Mouse (Mus musculus): ENCODE measurements around the gene Ccdc27. TPM values are rescaled to one million over a fixed set of nuclear protein-coding genes. Genes with fewer than 3 reads are reported as not detected.

Gene Ccdc27
- polyA plus RNA-seq, 1 experiment from 2014 or later: not detected

- WGBS: 2% methylated on average over 33 of the region's 33 CpGs
- H3K4me1 ChIP-seq: peaks cover 50% of the 10 kb centered on the region
Observed at GRCm38 (mm10) chr4:154025641-154026440, 16.6 kb downstream of the Ccdc27 start, which contains the start of gene Smim1. TSS of gene Smim1 (minus strand) at chr4:154026230.

GRCm38 (mm10) chr4:154024729-154025521 lies 17.6 kb downstream of the Ccdc27 start:
- Histone ChIP-seq H3K4me1 (peaks cover 50% of the 10 kb centered on the region), H3K27me3 (replicated peaks) (peaks cover 13% of the 10 kb centered on the region; the same call in 1 of the 2 replicates), H3K4me2 (peak overlapping the region; percentile 86), H3K27ac (replicated peaks) (peak overlapping the region; percentile 81), H3K36me3 (peaks cover 28% of the 10 kb centered on the region), H3K9ac (peak overlapping the region; percentile 78), H3K4me3 (peak overlapping the region; percentile 63), H3K9me3 (no peaks in the 10 kb centered on the region)
- WGBS: 12% methylated on average over 17 of the region's 17 CpGs
- ATAC-seq (ENCODE audit: extremely low read depth, insufficient number of reproducible peaks, low FRiP score, low TSS enrichment): no peak

More at GRCm38 (mm10) chr4:154025641-154026440, 16.6 kb downstream of the Ccdc27 start, which contains the start of gene Smim1:
- ATAC-seq (ENCODE audit: extremely low read depth, insufficient number of reproducible peaks, low FRiP score, low TSS enrichment): peak; percentile 67
- Histone ChIP-seq H3K27me3 (replicated peaks) (peaks cover 13% of the 10 kb centered on the region; the same call in 1 of the 2 replicates), H3K9ac (peak within 1 kb of the TSS; percentile 78), H3K9me3 (no peaks in the 10 kb centered on the region), H3K36me3 (peaks cover 18% of the 10 kb centered on the region), H3K4me3 (peak within 1 kb of the TSS; percentile 63), H3K27ac (replicated peaks) (peak within 1 kb of the TSS; percentile 81), H3K4me2 (peak within 1 kb of the TSS; percentile 86)

GRCm38 (mm10) chr4:154023754-154024601 lies 18.5 kb downstream of the Ccdc27 start:
- Histone ChIP-seq H3K9ac (peak overlapping the region; percentile 78), H3K4me3 (peak overlapping the region; percentile 63), H3K4me2 (peak overlapping the region; percentile 86), H3K4me1 (peaks cover 50% of the 10 kb centered on the region), H3K27me3 (replicated peaks) (peaks cover 13% of the 10 kb centered on the region; the same call in 1 of the 2 replicates), H3K9me3 (no peaks in the 10 kb centered on the region), H3K27ac (replicated peaks) (peak overlapping the region; percentile 81), H3K36me3 (peaks cover 37% of the 10 kb centered on the region)
- ATAC-seq (ENCODE audit: extremely low read depth, insufficient number of reproducible peaks, low FRiP score, low TSS enrichment): peak; percentile 55
- WGBS: 4% methylated on average over 8 of the region's 8 CpGs

- no peak for ATAC-seq (ENCODE audit: extremely low read depth, insufficient number of reproducible peaks, low FRiP score, low TSS enrichment)
- Histone ChIP-seq H3K9me3 (no peaks in the 10 kb centered on the region), H3K36me3 (peaks cover 48% of the 10 kb centered on the region), H3K4me2 (peak overlapping the region; percentile 86; the same call in 1 of the 2 replicates), H3K9ac (peak overlapping the region; percentile 16; the same call in 1 of the 2 replicates), H3K4me1 (peaks cover 50% of the 10 kb centered on the region), H3K27me3 (replicated peaks) (peaks cover 13% of the 10 kb centered on the region; the same call in 1 of the 2 replicates), H3K4me3 (no peak overlapping the region), H3K27ac (replicated peaks) (peak overlapping the region; percentile 81)
- WGBS: 42% methylated on average over 4 of the region's 4 CpGs
Observed at GRCm38 (mm10) chr4:154022844-154023243, 19.6 kb downstream of the Ccdc27 start.

- H3K36me3 ChIP-seq: peaks cover 53% of the 10 kb centered on the region
- 66% methylated on average over 4 of the region's 4 CpGs for WGBS
Observed at GRCm38 (mm10) chr4:154022407-154022806, 20.1 kb downstream of the Ccdc27 start.

GRCm38 (mm10) chr4:154021432-154021831 lies 21.0 kb downstream of the Ccdc27 start:
- Histone ChIP-seq H3K4me1 (peaks cover 47% of the 10 kb centered on the region), H3K27me3 (replicated peaks) (peaks cover 2% of the 10 kb centered on the region; the same call in 1 of the 2 replicates), H3K27ac (replicated peaks) (no peak overlapping the region), H3K4me2 (no peak overlapping the region), H3K4me3 (no peak overlapping the region), H3K9me3 (no peaks in the 10 kb centered on the region), H3K36me3 (peaks cover 63% of the 10 kb centered on the region), H3K9ac (no peak overlapping the region)
- 77% methylated on average over 9 of the region's 9 CpGs for WGBS
- ATAC-seq (ENCODE audit: extremely low read depth, insufficient number of reproducible peaks, low FRiP score, low TSS enrichment): no peak

More at GRCm38 (mm10) chr4:154022407-154022806, 20.1 kb downstream of the Ccdc27 start:
- H3K4me3 ChIP-seq: no peak overlapping the region
- ATAC-seq (ENCODE audit: extremely low read depth, insufficient number of reproducible peaks, low FRiP score, low TSS enrichment): no peak
- no peaks in the 10 kb centered on the region for H3K9me3 ChIP-seq
- peaks cover 11% of the 10 kb centered on the region; the same call in 1 of the 2 replicates for H3K27me3 ChIP-seq (replicated peaks)
- H3K27ac ChIP-seq (replicated peaks): peak overlapping the region; percentile 81
- peaks cover 50% of the 10 kb centered on the region for H3K4me1 ChIP-seq
- H3K4me2 ChIP-seq: no peak overlapping the region
- peak overlapping the region; percentile 16; the same call in 1 of the 2 replicates for H3K9ac ChIP-seq

- Histone ChIP-seq H3K4me1 (peaks cover 28% of the 10 kb centered on the region), H3K27me3 (replicated peaks) (no peaks in the 10 kb centered on the region), H3K27ac (replicated peaks) (no peak overlapping the region), H3K4me2 (no peak overlapping the region), H3K9me3 (no peaks in the 10 kb centered on the region), H3K36me3 (peaks cover 81% of the 10 kb centered on the region), H3K9ac (no peak overlapping the region), H3K4me3 (no peak overlapping the region)
- 57% methylated on average over 7 of the region's 7 CpGs for WGBS
- ATAC-seq (ENCODE audit: extremely low read depth, insufficient number of reproducible peaks, low FRiP score, low TSS enrichment): no peak
Observed at GRCm38 (mm10) chr4:154019571-154019970, 22.9 kb downstream of the Ccdc27 start.

- Histone ChIP-seq H3K27me3 (replicated peaks) (no peaks in the 10 kb centered on the region), H3K4me2 (no peak overlapping the region), H3K4me1 (peaks cover 25% of the 10 kb centered on the region), H3K9ac (no peak overlapping the region), H3K27ac (replicated peaks) (no peak overlapping the region), H3K9me3 (no peaks in the 10 kb centered on the region), H3K4me3 (no peak overlapping the region), H3K36me3 (peaks cover 67% of the 10 kb centered on the region)
- no peak for ATAC-seq (ENCODE audit: extremely low read depth, insufficient number of reproducible peaks, low FRiP score, low TSS enrichment)
- WGBS: 87% methylated on average over 11 of the region's 11 CpGs
Observed at GRCm38 (mm10) chr4:154015476-154015875, 27.0 kb downstream of the Ccdc27 start.

- H3K9ac ChIP-seq: peak overlapping the region; percentile 90
- H3K27me3 ChIP-seq (replicated peaks): no peaks in the 10 kb centered on the region
- H3K4me2 ChIP-seq: peak overlapping the region; percentile 94
- peak overlapping the region; percentile 41 for H3K27ac ChIP-seq (replicated peaks)
- WGBS: 1% methylated on average over 55 of the region's 55 CpGs
- no peak for ATAC-seq (ENCODE audit: extremely low read depth, insufficient number of reproducible peaks, low FRiP score, low TSS enrichment)
- H3K4me1 ChIP-seq: peaks cover 25% of the 10 kb centered on the region
- H3K9me3 ChIP-seq: no peaks in the 10 kb centered on the region
- peaks cover 38% of the 10 kb centered on the region for H3K36me3 ChIP-seq
- peak overlapping the region; percentile 91 for H3K4me3 ChIP-seq
Observed at GRCm38 (mm10) chr4:154012132-154012882, 30.2 kb downstream of the Ccdc27 start.

GRCm38 (mm10) chr4:154011646-154012089 lies 30.8 kb downstream of the Ccdc27 start, which contains the start of gene Lrrc47:
TSS of gene Lrrc47 (plus strand) at chr4:154011731.
- peaks cover 25% of the 10 kb centered on the region for H3K4me1 ChIP-seq
- WGBS: 0% methylated on average over 39 of the region's 59 CpGs
- no peaks in the 10 kb centered on the region for H3K9me3 ChIP-seq
- H3K4me3 ChIP-seq: peak within 1 kb of the TSS; percentile 91
- peak within 1 kb of the TSS; percentile 94 for H3K4me2 ChIP-seq
- peak; percentile 81 for ATAC-seq (ENCODE audit: extremely low read depth, insufficient number of reproducible peaks, low FRiP score, low TSS enrichment)
- peak within 1 kb of the TSS; percentile 41 for H3K27ac ChIP-seq (replicated peaks)
- H3K9ac ChIP-seq: peak within 1 kb of the TSS; percentile 90
- peaks cover 38% of the 10 kb centered on the region for H3K36me3 ChIP-seq
- no peaks in the 10 kb centered on the region for H3K27me3 ChIP-seq (replicated peaks)
